Mouse (Mus musculus) embryonic facial prominence, embryonic 14.5 days (tissue): ENCODE measurements around the gene Klhl29. TPM values are rescaled to one million over a fixed set of nuclear protein-coding genes. Genes with fewer than 3 reads are reported as not detected.

Source experiments
- ATAC-seq: fragments of 200-750 bp; cut with Nextera tagmentation; 2 replicates; pipeline ENCODE4 v1.8.0; 2017; ENCODE audit warnings: low read depth, moderate number of reproducible peaks, moderate TSS enrichment
- DNase-seq: peaks from one replicate; pipeline ENCODE4 v3.0.0-alpha.2; 2015; ENCODE audit warnings: low spot score
- H3K27ac ChIP-seq: fragments of 300-500 bp; sonication (generic); replicated peaks from 2 replicates; pipeline ENCODE4 v1.5.1; 2014; ENCODE audit warnings: low read depth, mild to moderate bottlenecking, low read length, moderate library complexity
- H3K27me3 ChIP-seq: fragments of 300-500 bp; sonication (generic); replicated peaks from 2 replicates; pipeline ENCODE4 v1.6.1; 2014; ENCODE audit warnings: low read length; ENCODE audit not compliant: control insufficient read depth, insufficient read depth
- H3K36me3 ChIP-seq: fragments of 300-500 bp; sonication (generic); 2 replicates; pipeline ENCODE4 v1.6.1; 2014; ENCODE audit warnings: low read length, mixed read lengths; ENCODE audit not compliant: control insufficient read depth, insufficient read depth
- H3K4me1 ChIP-seq: fragments of 300-500 bp; sonication (generic); 2 replicates; pipeline ENCODE4 v1.6.1; 2014; ENCODE audit warnings: antibody characterized with exemption, low read length; ENCODE audit not compliant: control insufficient read depth, insufficient read depth
- H3K4me2 ChIP-seq: fragments of 300-500 bp; sonication (generic); 2 replicates; pipeline ENCODE4 v1.6.1; 2014; ENCODE audit warnings: low read depth, mild to moderate bottlenecking, low read length, moderate library complexity, mixed read lengths
- H3K4me3 ChIP-seq: fragments of 300-500 bp; sonication (generic); 2 replicates; pipeline ENCODE4 v1.5.1; 2014; ENCODE audit warnings: low read depth, mild to moderate bottlenecking, low read length
- H3K9ac ChIP-seq: fragments of 300-500 bp; sonication (generic); 2 replicates; pipeline ENCODE4 v1.6.1; 2014; ENCODE audit warnings: low read depth, mild to moderate bottlenecking, low read length, moderate library complexity, mixed read lengths
- H3K9me3 ChIP-seq: fragments of 300-500 bp; sonication (generic); 2 replicates; pipeline ENCODE4 v1.6.1; 2016; ENCODE audit warnings: low read length; ENCODE audit not compliant: control insufficient read depth
- WGBS: fragments of 180-500 bp; shearing (Covaris S2); extraction: QIAGEN DNeasy Blood & Tissue Kit; methylation state at CpG from one replicate; pipeline ENCODE4 v1.1.7; 2014; 5-methylcytosine and 5-hydroxymethylcytosine counted together
- polyA plus RNA-seq: library from polyadenylated mRNA; unstranded; fragments of >200 nt; fragmentation: Nextera tagmentation; extraction: Ambion mirVana; gene quantifications from 2 replicates; pipeline ENCODE4 v1.2.1, GENCODE M21; 2014

The Klhl29 gene
- polyA plus RNA-seq, 1 experiment from 2014 or later: 3.6 TPM

GRCm38 (mm10) chr12:5243867-5244266 is 131.6 kb downstream of the Klhl29 start:
- DNase-seq (no peak), ATAC-seq (no peak)
- Histone ChIP-seq H3K27ac (no peak overlapping the region), H3K9me3 (no peaks in the 10 kb centered on the region), H3K9ac (no peak overlapping the region), H3K27me3 (no peaks in the 10 kb centered on the region), H3K4me3 (no peak overlapping the region), H3K4me1 (peaks cover 23% of the 10 kb centered on the region), H3K4me2 (no peak overlapping the region), H3K36me3 (no peaks in the 10 kb centered on the region)
- WGBS: 70% methylated on average over 6 of the region's 6 CpGs

GRCm38 (mm10) chr12:5243449-5243848 is 132.0 kb downstream of the Klhl29 start:
- ATAC-seq (no peak), DNase-seq (no peak)
- no peak overlapping the region for H3K4me2 ChIP-seq
- 51% methylated on average over 4 of the region's 4 CpGs for WGBS
- H3K36me3 ChIP-seq: no peaks in the 10 kb centered on the region
- H3K27ac ChIP-seq: no peak overlapping the region
- H3K4me3 ChIP-seq: no peak overlapping the region
- no peaks in the 10 kb centered on the region for H3K27me3 ChIP-seq
- peaks cover 23% of the 10 kb centered on the region for H3K4me1 ChIP-seq
- H3K9me3 ChIP-seq: no peaks in the 10 kb centered on the region
- H3K9ac ChIP-seq: no peak overlapping the region

GRCm38 (mm10) chr12:5242551-5243330 is 132.7 kb downstream of the Klhl29 start:
- Histone ChIP-seq H3K4me2 (no peak overlapping the region), H3K4me3 (no peak overlapping the region), H3K27me3 (no peaks in the 10 kb centered on the region), H3K36me3 (no peaks in the 10 kb centered on the region), H3K4me1 (peaks cover 23% of the 10 kb centered on the region), H3K9me3 (no peaks in the 10 kb centered on the region), H3K27ac (no peak overlapping the region), H3K9ac (no peak overlapping the region)
- WGBS: 79% methylated on average over 8 of the region's 8 CpGs
- ATAC-seq (no peak), DNase-seq (no peak)

DNA sequence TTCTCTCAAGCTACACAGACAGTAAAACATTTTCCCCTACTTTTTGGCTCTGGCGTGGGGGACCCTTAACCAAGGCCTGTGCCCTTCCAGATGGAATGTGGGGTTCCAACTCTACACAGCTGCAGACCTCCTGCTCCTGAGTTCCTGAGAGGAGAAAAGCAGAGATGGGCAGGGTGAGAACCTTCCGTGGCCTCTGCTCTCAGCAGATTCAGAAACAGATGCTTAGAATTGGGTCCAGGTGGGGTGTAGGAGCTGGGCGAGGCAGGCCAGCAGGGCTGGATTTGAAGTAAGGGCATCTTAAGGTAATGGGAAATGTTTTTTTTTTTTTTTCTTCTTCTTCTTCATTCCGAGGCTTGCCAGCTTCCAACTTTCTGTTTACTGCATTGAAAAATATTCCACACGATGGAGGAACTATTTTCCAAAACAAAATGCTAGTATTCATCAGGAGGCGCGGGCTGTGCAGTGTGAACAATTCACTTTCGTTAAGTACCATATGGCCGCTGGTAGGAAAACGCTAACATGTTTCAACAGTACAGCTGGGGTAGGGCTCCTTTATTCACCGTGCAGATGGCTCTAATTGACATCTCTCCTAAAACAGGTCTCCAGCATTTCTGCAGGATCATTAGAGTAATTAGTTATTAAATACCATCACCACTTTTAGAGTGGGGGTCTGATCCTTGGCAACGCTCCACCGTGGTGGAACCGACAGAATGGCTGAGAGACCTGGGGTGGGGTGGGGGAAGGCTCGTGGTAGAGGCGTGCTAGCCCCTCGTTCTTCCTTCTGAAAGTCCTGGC is 135.8 kb downstream of the Klhl29 start:
- ATAC-seq (no peak), DNase-seq (peak; percentile 71)
- no peak overlapping the region; the same call in 1 of the 2 replicates for H3K27ac ChIP-seq
- no peaks in the 10 kb centered on the region for H3K9me3 ChIP-seq
- 0 out of 2 replicates have a peak overlapping the region, but pooled peaks have one; percentile 9 for H3K9ac ChIP-seq
- no peaks in the 10 kb centered on the region for H3K27me3 ChIP-seq
- H3K4me2 ChIP-seq: peak overlapping the region; percentile 5; the same call in 1 of the 2 replicates
- 44% methylated on average over 17 of the region's 17 CpGs for WGBS
- H3K36me3 ChIP-seq: no peaks in the 10 kb centered on the region
- H3K4me3 ChIP-seq: no peak overlapping the region
- H3K4me1 ChIP-seq: peaks cover 26% of the 10 kb centered on the region

- H3K27me3 ChIP-seq: no peaks in the 10 kb centered on the region
- H3K9me3 ChIP-seq: no peaks in the 10 kb centered on the region
- ATAC-seq (peak; percentile 83), DNase-seq (peak; percentile 92)
- H3K4me1 ChIP-seq: peaks cover 18% of the 10 kb centered on the region
- H3K4me2 ChIP-seq: no peak overlapping the region
- no peak overlapping the region for H3K9ac ChIP-seq
- H3K36me3 ChIP-seq: no peaks in the 10 kb centered on the region
- WGBS: 38% methylated on average over 5 of the region's 5 CpGs
- no peak overlapping the region for H3K4me3 ChIP-seq
- H3K27ac ChIP-seq: no peak overlapping the region
Observed at GRCm38 (mm10) chr12:5237078-5237477, 138.4 kb downstream of the Klhl29 start.

DNA sequence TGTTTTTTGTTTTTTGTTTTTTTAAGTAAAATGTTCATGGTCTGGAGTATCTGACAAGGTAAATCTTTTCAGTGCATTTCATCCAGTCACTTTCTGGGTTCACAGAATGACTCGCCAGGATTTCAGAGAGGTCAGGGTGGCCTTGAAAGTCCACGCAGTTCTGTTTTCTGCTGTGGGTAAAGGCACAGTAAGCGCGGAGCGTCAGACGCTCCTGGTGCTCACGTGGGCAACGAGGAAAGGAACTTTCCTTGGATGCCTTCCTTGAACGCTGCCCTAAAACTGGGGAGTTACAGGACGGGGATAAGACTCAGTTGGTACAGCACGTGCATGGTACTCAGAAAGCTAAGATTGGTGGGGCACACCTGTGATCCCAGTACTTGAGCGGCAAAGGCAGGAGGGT is 139.9 kb downstream of the Klhl29 start:
- no peak overlapping the region for H3K4me2 ChIP-seq
- peaks cover 18% of the 10 kb centered on the region for H3K4me1 ChIP-seq
- H3K9me3 ChIP-seq: no peaks in the 10 kb centered on the region
- WGBS: 86% methylated on average over 12 of the region's 12 CpGs
- H3K27ac ChIP-seq: no peak overlapping the region
- no peak overlapping the region for H3K9ac ChIP-seq
- H3K27me3 ChIP-seq: no peaks in the 10 kb centered on the region
- no peak for ATAC-seq
- H3K4me3 ChIP-seq: no peak overlapping the region
- no peak for DNase-seq
- H3K36me3 ChIP-seq: no peaks in the 10 kb centered on the region

DNA sequence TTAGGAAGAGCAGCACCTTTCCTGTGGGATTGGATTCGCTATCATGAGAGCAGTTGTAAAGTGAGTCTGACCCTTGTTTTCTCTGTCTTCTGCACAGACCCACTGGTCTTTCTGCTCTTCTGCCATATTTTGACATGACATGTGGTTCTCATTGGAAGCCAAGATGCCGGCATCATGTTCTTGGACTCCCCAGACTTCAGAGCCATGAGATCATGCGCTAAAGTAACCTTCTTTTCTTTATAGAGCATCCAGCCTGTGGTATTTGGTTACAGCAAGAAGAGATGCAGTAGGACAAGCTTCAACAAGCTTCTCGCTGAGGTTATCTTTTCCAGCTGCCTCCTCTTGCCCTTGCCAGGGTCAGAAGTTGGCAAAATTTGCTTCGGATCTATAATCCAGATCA is 145.0 kb downstream of the Klhl29 start:
- 69% methylated on average over 5 of the region's 5 CpGs for WGBS
- no peak for ATAC-seq
- H3K27ac ChIP-seq: no peak overlapping the region

GRCm38 (mm10) chr12:5226676-5227654 is 148.5 kb downstream of the Klhl29 start:
- Histone ChIP-seq H3K4me2 (no peak overlapping the region), H3K27me3 (no peaks in the 10 kb centered on the region), H3K9me3 (no peaks in the 10 kb centered on the region), H3K4me3 (no peak overlapping the region), H3K36me3 (no peaks in the 10 kb centered on the region), H3K4me1 (peaks cover 8% of the 10 kb centered on the region; the same call in 1 of the 2 replicates), H3K27ac (no peak overlapping the region), H3K9ac (no peak overlapping the region)
- DNase-seq (peak; percentile 55), ATAC-seq (peak; percentile 70)
- WGBS: 43% methylated on average over 14 of the region's 14 CpGs

More for the DNA sequence above, 145.0 kb downstream of the Klhl29 start:
- no peak overlapping the region for H3K4me3 ChIP-seq
- no peaks in the 10 kb centered on the region for H3K9me3 ChIP-seq
- no peak overlapping the region for H3K9ac ChIP-seq
- no peak for DNase-seq
- H3K36me3 ChIP-seq: no peaks in the 10 kb centered on the region
- peaks cover 8% of the 10 kb centered on the region; the same call in 1 of the 2 replicates for H3K4me1 ChIP-seq
- no peak overlapping the region for H3K4me2 ChIP-seq
- H3K27me3 ChIP-seq: no peaks in the 10 kb centered on the region
